Mouse (Mus musculus) lung, adult 18-20 months (tissue): ENCODE measurements around the gene Srl.
"Not testable (repeated sequence)": the region's sequence is repeated elsewhere in the genome, so short reads cannot be mapped to it uniquely, and the experiment has no call there.

Experiments used
- DNase-seq, 2 experiments: peaks; one replicate each; pipeline ENCODE4 v3.0.0; 2022; ENCODE audit warnings: mixed read lengths in 2 of 2

Gene Srl

DNA sequence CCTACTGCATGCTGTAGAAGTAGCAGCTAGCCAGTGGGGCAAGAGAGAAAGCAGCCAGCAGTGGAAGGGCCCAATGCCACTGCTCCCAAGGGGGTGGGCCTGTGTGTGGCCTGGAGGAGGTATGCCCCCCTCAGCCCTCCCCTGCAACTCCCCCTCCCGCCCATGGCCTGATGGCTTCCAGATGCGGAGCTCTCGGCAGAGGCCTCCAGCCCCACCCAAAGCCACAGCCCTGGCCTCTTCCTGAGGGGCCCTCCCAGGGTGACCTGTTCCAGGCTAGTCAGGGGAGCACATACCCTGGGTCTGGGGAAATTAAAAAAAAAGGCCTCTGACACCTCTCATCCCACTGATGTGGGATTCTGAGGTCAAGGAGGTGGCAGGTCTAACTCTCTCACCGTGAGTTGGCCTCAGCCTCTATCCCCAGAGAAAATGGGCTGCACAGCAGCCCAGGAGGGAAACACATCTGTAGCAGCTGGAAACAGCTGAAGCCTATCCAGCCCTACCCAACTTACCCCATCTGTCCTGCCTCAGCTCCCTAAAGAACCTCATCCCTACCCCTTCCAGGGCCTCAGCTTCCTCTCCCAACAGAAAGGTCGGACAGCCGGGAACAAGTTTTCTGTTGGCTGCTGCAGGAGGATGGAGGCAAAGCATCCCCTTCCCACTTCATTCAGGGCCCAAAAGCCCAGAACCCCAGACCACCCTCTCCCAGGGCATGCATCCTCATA is 11.4 kb upstream of the Srl start:
- DNase-seq = no peak

DNA sequence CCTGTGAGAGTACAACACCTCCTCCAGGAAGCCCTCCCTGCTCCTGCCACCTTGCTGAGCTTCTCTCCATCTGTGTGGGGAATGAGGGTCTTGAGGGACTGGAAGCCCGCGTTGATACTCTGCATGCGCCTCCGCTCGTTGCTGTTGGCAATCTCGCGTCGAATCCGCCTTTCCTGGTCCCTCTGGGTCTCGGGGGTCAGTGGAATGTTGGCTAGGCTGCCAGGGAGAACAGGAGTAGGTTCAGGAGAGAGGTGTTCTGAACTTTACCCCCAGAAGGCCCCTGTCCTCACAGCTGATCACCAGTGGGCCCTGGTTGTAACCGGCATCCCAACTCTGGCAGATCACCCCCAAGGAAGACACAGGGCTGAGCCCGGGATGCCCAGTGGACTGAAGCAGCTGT is 10.3 kb upstream of the Srl start:
- no peak for DNase-seq

DNA sequence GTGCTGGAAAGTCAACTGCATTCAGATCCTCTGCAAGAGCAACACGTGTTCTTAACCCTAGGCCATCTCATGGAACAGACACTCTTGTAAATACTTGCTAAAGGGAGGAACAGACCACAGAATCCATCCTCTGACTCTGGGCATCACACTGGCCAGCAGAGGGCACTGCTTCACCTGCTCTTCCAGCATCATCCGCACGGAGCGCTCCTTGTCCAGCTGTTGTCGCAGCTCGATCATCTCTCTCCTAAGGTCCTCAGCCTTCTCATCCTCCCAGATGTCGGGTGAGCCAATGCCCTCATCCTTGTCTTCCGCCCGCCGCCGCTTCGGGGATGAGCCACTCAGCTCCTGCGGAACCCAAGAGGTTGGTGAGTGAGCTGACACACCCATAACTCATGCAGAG is 9.4 kb upstream of the Srl start:
- DNase-seq = peak; percentile 56 to 69

DNA sequence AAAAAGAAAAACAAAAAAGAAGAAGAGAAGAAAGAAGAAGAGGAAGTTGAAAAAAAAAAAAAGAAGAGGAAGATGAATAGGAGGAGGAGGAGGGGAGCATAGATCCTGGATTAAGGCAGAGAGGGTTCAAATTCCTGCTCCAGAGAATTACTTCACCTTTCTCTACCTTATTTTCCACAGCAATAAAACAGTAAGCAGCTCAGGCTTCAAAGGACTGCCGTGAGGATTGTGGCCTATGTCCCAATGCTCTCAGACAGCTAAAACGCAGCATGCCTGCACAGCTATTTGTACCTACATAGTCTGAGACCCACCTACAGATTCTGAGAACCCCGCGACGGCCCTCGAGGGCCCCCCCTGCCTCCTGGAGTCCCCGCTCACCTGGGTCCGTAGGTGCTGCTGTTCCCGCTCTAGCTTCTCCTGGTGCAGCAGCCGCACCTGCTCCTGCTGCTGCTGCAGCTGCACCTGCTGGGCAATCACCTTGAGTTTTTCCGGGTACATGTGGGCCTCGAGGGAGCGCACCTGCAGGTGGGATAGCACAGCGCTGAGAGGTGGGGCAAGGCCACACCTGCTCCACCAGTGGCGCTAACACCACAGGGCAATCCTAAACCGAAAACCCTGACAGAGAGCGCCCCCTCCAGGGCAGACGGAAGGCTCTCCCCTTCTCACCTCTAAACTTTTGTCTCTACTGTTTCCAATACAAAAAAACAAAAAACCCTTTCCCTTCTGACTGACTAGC is 7.5 kb upstream of the Srl start:
- no peak for DNase-seq

DNA sequence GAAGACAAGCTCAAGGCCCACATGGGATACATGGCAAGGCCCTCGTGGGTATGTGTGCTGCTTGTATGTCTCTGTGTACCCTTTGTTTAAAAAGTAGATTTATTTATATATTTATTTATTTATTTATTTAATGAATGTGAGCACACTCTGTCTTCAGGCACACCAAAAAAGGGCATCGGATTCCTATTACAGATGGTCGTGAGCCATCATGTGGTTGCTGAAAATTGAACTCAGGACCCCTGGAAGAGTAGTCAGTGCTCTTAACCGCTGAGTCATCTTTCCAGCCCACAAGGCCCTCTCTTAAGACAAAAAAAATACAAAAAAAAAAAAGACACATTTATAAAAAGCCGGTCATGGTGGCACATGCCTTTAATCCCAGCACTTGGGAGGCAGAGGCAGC is 6.0 kb upstream of the Srl start:
- no peak for DNase-seq

DNA sequence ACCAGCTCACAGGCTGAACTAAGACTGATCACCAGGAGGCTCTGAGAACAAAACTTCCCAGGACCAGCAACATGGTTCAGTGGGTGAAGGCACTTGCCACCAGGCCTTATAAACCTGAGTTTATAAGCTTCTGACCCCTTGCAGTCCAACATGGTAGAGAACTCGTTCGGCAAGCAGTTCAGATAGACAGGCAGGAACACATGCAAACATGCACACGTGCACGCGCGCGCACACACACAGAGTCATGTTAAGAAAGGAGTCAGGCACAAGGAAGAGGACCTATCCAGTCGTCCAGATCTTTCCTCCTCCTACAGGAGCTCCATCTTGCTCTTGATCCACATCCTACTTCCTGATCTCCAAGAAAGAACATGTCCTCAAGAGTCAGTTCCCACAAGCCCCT is 5.2 kb upstream of the Srl start:
- DNase-seq = no peak

DNA sequence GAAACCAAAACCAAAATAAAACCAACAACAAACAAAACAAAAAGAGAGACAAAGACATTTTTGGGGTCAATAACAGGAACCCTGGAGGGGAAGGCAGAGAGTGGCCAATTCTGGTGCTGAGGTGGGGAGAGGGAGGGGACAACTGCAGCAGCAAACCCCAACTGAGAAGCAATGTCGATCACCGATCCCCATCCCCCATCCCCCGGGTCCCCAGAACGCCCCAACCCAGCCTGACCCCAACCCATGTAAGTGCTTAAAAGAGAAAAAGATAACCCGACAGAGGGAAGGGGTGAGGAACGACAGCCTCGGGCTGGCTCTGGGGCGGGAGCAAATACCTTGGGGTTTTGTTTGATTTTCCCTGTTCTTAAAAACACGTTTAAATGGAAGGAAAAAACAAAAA is 3.2 kb upstream of the Srl start:
- no peak for DNase-seq

DNA sequence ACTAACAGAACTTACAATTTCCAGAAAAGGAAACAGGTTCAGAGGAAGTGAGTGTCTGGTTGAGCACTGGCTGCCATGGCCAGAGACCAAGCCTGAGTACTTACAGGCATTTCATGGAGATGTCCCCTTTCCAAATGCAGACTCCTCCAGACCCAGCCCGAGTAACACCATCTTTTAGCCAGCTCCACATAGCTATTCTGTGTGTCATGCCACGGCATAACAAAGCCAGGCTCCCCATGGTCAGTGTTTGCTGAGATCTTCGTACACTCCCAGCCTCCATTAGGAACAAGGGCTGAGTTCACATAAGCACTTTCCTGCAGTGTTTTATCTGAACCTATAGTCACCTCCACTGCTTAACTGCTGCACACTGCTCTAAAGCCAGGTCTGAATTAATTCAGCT is 1.6 kb upstream of the Srl start:
- no peak for DNase-seq

DNA sequence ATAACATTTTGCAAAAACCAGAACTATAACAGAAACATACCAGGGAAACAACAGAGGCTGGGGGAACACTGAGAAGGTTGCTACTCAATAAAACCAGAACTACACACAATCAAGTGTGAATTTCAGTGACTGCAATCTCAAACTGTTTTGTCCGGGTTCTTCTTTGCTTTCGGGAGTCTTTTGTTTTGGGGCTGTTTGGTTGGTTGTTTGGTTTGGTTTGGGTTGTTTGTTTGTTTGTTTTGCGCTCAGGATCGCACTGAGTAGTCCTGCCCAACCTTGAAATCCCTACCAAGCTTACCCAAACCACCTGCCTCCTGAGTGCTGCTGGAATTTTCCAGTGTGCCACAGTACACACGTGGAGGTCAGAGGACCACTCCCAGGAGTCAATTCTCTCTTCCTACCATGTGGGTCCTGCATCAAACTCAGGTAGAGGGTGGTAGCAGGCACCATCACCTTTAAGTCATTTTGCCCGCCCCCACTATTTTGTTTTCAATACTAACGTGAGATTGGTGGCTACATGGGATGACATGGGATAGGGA is 689 bp upstream of the Srl start:
- no peak for DNase-seq

DNA sequence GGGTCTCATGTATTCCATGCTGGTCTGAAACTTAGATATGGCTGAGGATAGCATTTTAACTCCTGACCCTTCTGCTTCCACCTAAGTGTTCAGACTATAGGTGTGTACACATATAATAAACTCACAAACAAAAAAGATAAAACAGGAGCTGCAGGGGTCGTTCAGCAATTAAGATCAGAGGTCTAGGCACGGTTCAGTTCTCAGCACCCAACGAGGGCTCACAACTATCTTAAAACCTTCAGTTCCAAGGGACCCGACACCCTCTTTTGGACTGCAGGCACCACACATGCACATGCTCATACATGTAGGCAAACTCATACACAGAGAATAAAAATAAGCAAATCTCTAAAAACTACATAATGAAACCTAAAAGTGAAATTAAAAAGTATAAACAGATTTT is 583 bp downstream of the Srl start:
- no peak for DNase-seq

DNA sequence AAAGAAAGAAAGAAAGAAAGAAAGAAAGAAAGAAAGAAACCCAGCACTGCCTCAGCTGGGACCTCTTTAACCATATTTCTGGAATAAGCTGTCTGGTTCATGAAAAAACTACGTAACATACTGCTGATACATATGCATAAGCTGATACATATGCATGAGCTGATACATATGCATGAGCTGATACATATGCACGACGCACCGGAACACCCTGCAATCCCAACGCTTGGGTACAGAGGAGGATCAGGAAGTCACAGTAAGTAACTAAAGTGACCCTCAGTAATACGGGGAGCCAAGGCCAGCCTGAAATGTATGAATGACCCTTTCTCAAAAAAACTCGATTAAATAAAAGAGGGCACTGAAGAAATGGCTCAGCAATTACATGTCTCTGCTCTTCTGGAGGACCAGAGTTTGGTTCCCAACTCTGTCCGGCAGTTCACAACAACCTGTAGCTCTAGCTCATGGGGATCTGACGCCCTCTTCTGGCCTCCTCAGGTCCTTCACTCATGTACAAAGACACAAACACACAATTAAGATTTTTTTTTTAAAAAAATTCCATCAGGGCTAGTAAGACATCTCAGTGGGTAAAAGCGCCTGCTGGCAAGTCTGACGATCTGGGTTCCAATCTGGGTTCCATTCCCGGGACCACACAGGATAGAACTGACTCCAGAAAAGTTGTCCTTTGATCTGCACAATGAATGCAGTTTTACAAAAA is 1.4 kb downstream of the Srl start:
- no peak for DNase-seq

DNA sequence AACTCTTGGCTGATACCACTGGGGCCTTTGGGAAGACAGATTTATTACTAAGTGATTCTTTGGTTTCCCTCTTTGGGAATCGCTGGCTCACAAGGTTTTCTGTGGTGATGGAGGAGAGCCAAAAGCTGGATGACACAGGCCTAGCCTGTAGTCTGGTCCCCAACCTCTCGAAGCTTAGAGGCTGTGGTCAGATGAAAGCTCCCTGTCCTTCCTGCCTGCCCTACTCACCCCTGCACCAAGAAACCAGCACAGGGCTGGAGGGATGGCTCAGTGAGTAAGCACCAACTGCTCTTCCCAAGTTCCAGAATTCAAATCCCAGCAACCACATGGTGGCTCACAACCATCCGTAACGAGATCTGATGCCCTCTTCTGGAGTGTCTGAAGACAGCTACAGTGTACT is 2.1 kb downstream of the Srl start:
- DNase-seq = no peak

DNA sequence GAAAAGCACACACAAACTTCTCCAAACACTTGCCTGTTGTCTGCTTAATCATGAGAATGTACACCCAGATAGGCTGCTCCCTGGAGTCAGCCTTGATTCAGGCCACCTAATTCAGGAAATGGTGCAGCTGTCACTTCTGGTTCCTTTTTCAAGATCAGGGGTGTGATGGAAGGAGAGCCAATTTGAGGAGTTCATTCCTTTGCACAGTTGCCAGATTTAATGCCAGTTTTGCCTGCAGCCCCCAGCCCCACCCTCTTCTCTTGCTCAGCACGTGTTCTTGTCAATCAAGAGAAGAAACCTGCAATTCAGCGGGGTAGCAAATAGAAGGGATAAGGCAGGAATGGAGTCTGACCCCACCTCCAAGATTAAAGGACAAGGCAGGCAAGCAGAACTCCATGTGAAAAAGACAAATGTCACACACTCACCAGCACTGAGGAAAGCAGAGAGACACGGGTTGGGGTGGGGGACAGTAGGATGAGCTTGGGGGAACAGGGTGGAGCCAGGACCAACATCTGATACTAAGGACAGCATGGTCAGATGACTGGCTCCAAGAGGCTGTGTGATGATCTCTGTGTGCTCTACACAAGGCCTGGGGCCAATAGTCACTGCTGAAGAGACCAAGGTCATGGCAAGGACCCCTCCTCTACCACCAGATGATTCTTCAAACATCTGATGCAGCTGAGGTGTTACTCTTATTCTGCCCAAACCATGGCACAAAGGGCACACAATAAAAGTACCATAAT is 3.8 kb downstream of the Srl start:
- DNase-seq = no peak

DNA sequence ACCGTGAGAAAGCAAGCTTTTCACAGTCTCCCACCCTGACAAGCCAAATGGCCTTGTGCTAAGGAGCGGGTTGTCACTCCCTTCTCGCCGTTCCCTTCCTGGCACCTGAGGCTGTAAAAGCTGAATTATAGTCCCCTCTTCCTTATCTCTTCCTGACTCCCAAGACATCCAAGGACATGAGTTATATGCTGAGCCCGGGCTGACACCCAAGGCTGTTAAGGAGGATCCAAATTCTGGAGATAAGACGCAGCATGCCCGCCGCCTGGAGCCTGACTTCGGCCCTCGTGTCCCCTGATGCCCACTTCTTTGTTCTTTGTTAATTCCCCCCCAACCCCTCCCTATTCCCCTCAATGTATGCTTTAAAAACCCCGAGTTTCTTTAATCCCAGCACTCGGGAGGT is 14.2 kb downstream of the Srl start:
- not testable (repeated sequence) for DNase-seq

DNA sequence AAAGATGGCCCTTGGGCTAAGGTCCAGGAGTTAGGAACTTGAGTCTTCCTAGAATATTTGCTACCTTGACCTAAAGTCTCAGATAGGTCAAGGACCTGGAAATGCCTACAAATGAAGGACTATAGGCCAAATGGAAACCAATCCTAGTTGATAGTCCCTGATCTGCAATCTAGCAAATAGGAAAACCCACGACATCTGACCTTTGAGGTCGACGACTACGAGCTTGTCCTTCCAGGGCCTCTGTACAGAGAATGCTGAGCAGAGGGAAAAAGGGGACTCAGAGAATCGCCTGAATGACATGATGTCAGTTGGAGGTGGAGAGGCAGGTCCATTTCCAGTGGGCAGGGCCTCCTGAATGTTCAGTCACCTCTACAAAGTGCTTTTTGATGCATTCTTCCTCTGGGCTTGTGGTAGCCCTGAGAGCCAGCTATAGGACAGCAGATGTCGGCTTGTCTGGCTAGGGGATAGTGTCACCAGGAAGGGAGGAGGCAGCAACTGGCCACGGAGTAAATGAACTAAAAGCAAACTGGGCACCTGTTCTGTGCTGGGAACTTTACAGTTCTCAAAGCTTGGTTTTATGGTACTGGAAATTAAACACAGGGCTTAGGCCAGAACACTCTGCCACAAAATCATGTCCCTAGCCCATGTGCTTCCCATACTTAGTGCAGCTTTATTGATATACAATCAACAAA is 18.2 kb downstream of the Srl start:
- no peak for DNase-seq

DNA sequence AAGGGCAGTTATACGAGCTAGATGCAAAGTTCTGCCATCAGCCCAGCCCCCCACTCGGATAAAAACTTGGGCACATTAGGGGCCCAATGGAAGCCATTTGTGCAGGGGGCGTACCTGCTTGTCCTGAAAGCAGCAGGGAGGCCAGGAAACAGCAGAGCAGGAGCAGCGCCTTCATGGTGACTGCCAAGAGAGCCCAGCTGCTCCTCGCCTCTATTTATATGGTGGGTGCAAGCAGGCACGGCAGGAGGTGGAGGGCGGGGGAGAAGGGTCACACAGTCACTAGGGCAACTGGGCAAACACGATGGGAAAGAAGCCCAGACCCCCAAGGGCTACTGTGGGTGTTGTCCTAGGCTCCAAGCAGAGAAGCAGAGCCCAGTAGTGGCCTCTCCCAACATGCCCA is 18.7 kb downstream of the Srl start:
- no peak for DNase-seq

DNA sequence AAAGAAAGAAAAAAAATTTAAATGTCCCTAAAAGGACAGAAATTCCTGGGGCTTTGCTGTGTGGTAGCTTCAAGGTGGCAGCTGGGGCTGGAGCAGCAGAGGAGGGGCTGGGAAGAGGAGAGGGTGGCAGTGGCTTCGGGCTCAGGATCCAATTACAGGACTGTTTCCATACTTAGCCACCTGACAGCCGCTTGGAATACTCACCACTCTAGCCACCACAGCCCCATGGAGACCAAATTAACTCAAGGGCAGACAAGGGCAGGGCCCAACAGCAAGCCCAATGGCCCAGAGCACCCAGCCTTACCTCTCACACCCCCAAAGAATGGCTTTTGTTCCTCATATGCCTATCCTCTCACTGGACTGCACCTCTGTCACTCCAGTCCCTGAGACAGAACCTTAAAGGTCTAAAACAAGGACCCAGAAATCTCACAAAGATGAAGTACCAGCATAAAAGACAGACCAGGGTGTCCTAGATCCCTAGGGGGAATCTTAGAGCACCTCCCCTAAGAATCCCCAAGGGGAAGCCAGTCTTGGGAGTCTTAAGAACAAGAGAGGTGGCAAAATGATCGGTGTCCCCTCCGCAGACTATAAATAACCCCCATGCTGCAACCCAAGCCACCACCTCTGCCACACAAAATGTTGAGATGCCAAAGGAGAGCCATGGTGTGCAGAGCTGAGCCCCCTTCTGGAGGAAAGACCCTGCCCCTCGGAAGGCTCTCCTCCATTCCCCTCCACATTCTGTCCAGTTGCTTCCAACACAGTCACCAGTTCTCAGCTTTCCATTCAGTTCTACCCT is 19.7 kb downstream of the Srl start:
- DNase-seq = no peak

DNA sequence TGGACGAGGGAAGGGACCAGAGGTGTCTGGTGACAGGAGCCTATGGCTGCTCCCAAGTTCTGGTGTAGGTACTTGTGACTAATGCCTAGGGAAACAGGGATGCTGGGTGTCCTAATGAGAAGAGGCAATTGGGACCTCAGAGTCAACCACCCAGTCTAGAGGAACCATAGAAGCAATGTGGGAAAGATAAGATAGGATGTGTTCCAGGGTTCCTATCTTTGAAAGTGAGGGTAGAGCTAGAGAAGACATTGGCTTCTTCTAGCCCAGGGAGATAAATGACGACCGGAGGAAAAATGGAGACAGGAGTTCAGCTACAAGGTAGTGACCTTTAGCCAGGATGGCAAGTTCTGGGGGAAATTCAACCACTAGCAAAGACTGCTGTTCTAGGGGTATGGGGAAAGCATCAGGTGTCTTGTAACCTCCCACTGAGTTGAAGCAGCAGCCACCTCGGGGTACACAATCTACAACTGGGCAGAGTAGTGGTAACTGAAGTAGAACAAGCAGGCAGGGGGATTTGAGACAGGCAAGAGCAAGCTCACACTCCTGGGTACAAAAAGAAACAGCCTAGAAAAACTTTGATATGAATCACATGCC is 20.4 kb downstream of the Srl start:
- no peak for DNase-seq

DNA sequence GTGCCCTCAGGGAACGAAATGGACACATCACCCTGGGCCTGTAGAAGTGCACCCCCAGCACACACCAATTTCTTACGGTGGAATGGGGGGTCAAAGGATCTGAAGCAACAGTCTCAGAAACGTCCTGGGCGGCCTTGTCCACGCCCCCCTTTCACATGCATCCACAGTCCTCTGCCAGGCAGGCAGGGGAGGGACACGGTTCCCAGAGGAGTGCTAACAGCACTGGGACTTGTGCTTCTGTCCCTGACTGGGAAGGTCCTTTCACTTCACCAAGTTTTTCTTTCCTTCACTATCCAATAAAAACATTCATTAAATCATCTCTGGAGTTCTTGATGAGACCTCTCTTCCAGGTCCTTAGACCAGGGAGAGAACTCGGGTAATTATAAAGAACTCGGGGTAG is 20.9 kb downstream of the Srl start:
- DNase-seq = no peak

DNA sequence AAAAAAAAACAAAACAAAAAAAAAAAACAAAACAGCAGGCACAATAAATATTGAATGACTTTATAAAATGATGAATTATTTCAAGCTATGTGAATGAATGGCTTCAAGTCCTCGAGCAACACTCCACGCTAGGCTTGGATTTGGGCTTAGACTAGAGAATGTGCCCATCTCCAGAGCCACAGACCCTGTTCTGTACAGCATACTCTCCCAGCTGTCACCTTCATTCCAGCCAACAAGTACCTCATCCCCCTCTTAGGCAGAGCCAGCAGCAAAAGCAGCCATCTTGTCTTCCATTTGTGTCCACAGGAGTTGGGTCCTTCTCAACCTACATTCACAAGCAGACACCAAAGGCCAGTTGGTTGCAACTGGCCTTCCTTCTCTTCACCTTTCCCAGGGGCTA is 21.8 kb downstream of the Srl start:
- no peak for DNase-seq

DNA sequence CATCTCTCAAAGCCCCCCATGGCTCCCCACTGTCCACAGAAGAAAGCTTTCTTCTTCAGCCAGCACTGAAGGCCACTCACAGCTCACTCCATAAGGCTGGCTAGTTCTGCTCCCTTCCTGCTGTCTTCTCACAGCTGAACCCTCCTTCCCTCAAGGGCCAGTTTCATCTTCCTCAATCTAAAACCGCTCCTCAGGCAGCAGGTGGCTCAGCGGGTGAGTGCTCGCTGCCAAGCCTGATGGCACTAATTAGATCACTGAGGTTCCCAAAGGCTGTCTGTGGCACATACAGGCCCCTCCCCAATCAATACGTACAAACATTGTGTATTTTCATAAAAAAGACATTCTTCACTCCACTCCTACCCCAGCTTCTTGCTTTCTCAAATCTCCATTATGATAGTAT is 22.5 kb downstream of the Srl start:
- no peak for DNase-seq
